Mouse (Mus musculus): Measurements from ENCODE around the gene Ttc9c.

The Ttc9c gene

GRCm38 (mm10) chr19:8774086-8774835 lies 44.9 kb downstream of the Ttc9c start, which contains the start of gene Tmem179b:
TSS of gene Tmem179b (minus strand) at chr19:8774467.
- peak; percentile 96 for DNase-seq (ENCODE audit: low read depth, low spot score)

DNA sequence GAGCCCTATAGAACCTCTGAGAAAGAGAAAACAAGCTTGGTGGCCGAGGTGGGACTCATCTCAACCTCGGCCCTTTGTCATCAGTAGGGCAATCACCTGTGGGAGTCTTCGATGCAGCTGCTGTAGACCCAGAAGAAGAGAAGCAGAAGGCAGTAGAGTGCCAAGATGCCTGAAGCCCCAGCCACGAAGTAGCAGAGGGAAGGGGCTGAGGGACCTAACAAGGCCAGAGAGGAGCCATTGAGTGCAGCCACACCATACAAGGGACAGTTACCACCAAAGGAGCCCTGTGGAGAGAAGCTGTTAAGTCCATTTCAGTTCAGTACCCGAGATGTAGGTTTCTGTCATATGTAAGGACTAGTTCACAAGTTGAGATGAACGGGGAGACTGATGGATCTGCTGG lies 45.7 kb downstream of the Ttc9c start:
- DNase-seq (ENCODE audit: low read depth, low spot score), result no peak

GRCm38 (mm10) chr19:8772996-8773395 lies 46.1 kb downstream of the Ttc9c start:
- DNase-seq (ENCODE audit: low read depth, low spot score), result no peak

- DNase-seq (ENCODE audit: low read depth, low spot score), result no peak
Observed at GRCm38 (mm10) chr19:8770567-8771270, 48.4 kb downstream of the Ttc9c start, which contains the start of gene Tmem223. TSS of gene Tmem223 (plus strand) at chr19:8770996.

GRCm38 (mm10) chr19:8765562-8765961 lies 53.6 kb downstream of the Ttc9c start:
- DNase-seq (ENCODE audit: low read depth, low spot score), result no peak

DNA sequence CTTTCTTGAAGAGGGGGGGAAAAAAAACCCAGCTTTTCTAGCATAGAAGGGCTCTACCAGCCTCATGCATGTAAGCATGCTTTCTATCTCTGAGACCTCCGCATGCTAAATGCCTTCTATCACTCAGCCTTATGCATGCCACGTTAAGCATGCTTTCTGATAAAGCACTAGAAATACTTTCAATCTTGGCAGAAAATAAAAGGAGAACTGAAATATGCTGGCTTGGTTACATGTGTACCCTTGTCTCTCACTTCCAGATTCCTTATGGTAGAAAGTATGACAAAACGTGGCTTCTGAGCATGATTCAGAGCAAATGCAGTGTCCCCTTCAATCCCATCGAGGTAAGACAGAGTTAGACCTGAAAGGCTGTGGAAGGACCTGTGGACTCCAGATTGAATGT lies 55.9 kb downstream of the Ttc9c start:
- DNase-seq (ENCODE audit: low read depth, low spot score), result no peak

DNA sequence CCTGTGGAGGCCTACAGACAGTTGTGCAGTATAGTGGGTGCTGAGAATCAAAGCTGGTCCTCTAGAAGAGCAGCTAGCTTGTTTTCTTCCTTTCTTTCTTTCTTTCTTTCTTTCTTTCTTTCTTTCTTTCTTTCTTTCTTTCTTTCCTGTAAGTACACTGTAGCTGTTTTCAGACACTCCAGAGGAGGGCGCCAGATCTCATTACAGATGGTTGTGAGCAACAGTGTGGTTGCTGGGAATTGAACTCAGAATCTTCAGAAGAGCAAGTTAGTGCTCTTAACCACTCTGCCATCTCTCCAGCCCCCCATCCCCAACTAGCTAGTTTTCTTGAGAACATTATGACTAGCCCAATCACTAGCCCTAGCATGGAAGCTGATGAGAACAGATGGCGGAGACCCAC lies 58.4 kb downstream of the Ttc9c start:
- DNase-seq (ENCODE audit: low read depth, low spot score), result no peak
